Mouse (Mus musculus) liver, embryonic 11.5 days (tissue): ENCODE measurements around the gene Notum. TPM values are rescaled to one million over a fixed set of nuclear protein-coding genes. Genes with fewer than 3 reads are reported as not detected.

ENCODE experiments used
- ATAC-seq: fragments of 200-750 bp; cut with Nextera tagmentation; replicated peaks from 2 replicates; pipeline ENCODE4 v1.8.0; 2017; ENCODE audit warnings: moderate number of reproducible peaks, mild to moderate bottlenecking, moderate TSS enrichment, moderate library complexity; ENCODE audit not compliant: low FRiP score
- DNase-seq: peaks from one replicate; pipeline ENCODE4 v3.0.0-alpha.2; 2017; ENCODE audit warnings: low spot score
- H3K27ac ChIP-seq: fragments of 300-500 bp; sonication (generic); 2 replicates; pipeline ENCODE4 v1.5.1; 2014; ENCODE audit warnings: mild to moderate bottlenecking, low read depth, low read length, control low read depth
- H3K27me3 ChIP-seq: fragments of 300-500 bp; sonication (generic); replicated peaks from 2 replicates; pipeline ENCODE4 v1.6.1; 2014; ENCODE audit warnings: low read length, mixed read lengths; ENCODE audit not compliant: control insufficient read depth, insufficient read depth
- H3K36me3 ChIP-seq: fragments of 300-500 bp; sonication (generic); 2 replicates; pipeline ENCODE4 v1.6.1; 2014; ENCODE audit warnings: mild to moderate bottlenecking, low read length, moderate library complexity, mixed read lengths; ENCODE audit not compliant: control insufficient read depth, insufficient read depth
- H3K4me1 ChIP-seq: fragments of 300-500 bp; sonication (generic); replicated peaks from 2 replicates; pipeline ENCODE4 v1.6.1; 2014; ENCODE audit warnings: low read length, mixed read lengths; ENCODE audit not compliant: control insufficient read depth, insufficient read depth
- H3K4me2 ChIP-seq: fragments of 300-500 bp; sonication (generic); 2 replicates; pipeline ENCODE4 v1.6.1; 2014; ENCODE audit warnings: mild to moderate bottlenecking, control low read depth, moderate library complexity
- H3K4me3 ChIP-seq: fragments of 300-500 bp; sonication (generic); 2 replicates; pipeline ENCODE4 v1.5.1; 2014; ENCODE audit warnings: low read depth, low read length, control low read depth
- H3K9ac ChIP-seq: fragments of 300-500 bp; sonication (generic); 2 replicates; pipeline ENCODE4 v1.6.1; 2014; ENCODE audit warnings: low read depth, low read length, control low read depth
- H3K9me3 ChIP-seq: fragments of 300-500 bp; sonication (generic); 2 replicates; pipeline ENCODE4 v1.6.1; 2016; ENCODE audit warnings: low read length, inconsistent platforms, mixed read lengths; ENCODE audit not compliant: control insufficient read depth
- WGBS: fragments of 180-500 bp; shearing (Covaris S2); extraction: QIAGEN DNeasy Blood & Tissue Kit; methylation state at CpG from one replicate; pipeline ENCODE4 v1.1.7; 2014; 5-methylcytosine and 5-hydroxymethylcytosine counted together
- polyA plus RNA-seq: library from polyadenylated mRNA; unstranded; fragments of >200 nt; fragmentation: Nextera tagmentation; extraction: Ambion mirVana; gene quantifications from 2 replicates; pipeline ENCODE4 v1.2.1, GENCODE M21; 2014

The Notum gene
- polyA plus RNA-seq, 1 experiment from 2014 or later = 0.51 TPM

DNA sequence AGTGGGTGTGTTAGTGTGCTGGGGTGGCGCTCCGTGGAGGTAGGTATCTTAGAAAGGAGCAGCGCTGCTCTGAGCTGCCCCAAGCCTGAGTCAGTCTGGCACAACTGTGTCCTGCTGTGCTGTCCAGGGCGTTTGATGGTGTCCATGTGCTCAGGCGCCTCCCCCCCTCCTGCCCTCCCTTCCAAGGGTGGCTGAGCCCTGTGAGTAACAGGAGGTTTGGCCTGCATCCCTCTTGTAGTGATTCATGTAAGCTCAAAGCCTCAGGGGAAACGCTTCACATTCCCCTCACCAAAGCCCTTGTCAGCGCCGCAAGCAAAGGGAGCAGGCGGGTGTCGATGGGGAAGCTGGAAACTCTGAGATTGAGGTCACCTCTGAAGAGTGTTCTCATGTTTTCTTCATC lies 36.8 kb upstream of the Notum start:
- 0 out of 2 replicates have a peak, but pooled peaks cover 3% of the 10 kb centered on the region for H3K4me1 ChIP-seq
- H3K36me3 ChIP-seq = peaks cover 12% of the 10 kb centered on the region; the same call in 1 of the 2 replicates
- WGBS = 79% methylated on average over 10 of the region's 10 CpGs
- H3K9me3 ChIP-seq = peaks cover 4% of the 10 kb centered on the region; the same call in 1 of the 2 replicates
- H3K27ac ChIP-seq = no peak overlapping the region
- DNase-seq = no peak
- H3K9ac ChIP-seq = no peak overlapping the region
- H3K4me2 ChIP-seq = no peak overlapping the region
- no peaks in the 10 kb centered on the region for H3K27me3 ChIP-seq
- no peak for ATAC-seq
- no peak overlapping the region for H3K4me3 ChIP-seq

DNA sequence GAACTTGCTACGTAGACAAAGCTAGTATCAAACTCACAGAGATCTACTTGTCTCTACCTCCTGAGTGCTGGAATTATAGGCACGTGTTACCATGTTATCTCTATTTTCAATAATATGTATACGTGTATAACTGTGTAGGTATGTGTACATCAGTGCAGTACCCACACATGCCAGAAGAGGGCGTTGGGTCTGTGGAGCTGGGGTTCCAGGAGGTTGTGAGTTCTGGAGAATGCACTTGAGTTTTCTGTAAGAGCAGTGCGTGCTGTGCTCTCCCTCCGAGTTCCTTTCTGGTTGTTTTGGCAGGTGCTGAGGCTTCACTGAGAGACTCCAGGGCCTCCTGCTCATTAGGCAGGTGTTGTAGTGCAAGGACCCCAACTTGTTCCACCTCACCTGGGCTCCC lies 35.6 kb upstream of the Notum start:
- no peak for ATAC-seq

DNA sequence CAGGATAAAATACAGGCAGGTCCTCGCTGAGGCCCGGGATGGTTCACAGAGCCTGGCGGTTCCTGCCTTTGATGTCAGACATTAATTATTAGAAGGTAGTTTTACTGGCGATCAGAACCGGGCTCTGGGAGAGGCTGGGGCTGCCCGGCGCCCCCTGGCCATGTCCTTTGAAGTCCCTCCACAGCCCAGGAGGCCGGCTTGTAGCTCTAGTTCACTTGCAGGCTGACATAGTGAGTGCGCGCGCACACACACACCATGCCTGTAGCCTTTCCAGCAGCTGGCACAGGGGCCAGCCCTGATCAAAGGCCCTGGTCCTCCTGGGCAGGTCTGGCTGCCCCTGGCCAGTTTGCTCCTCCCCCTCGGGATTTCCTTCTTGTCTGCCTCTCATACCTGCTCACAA lies 34.7 kb upstream of the Notum start:
- Histone ChIP-seq H3K27me3 (no peaks in the 10 kb centered on the region), H3K4me2 (no peak overlapping the region), H3K36me3 (peaks cover 6% of the 10 kb centered on the region; the same call in 1 of the 2 replicates), H3K9me3 (peaks cover 4% of the 10 kb centered on the region; the same call in 1 of the 2 replicates), H3K27ac (no peak overlapping the region), H3K9ac (no peak overlapping the region), H3K4me3 (no peak overlapping the region), H3K4me1 (0 out of 2 replicates have a peak, but pooled peaks cover 3% of the 10 kb centered on the region)
- DNase-seq (no peak), ATAC-seq (no peak)
- WGBS = 64% methylated on average over 12 of the region's 12 CpGs

More for the DNA sequence above, 35.6 kb upstream of the Notum start:
- no peak overlapping the region for H3K27ac ChIP-seq
- DNase-seq = no peak
- H3K27me3 ChIP-seq = no peaks in the 10 kb centered on the region
- WGBS = 88% methylated on average over 6 of the region's 6 CpGs
- no peak overlapping the region for H3K4me2 ChIP-seq
- H3K36me3 ChIP-seq = peaks cover 10% of the 10 kb centered on the region; the same call in 1 of the 2 replicates
- no peak overlapping the region for H3K9ac ChIP-seq
- H3K4me3 ChIP-seq = no peak overlapping the region
- peaks cover 4% of the 10 kb centered on the region; the same call in 1 of the 2 replicates for H3K9me3 ChIP-seq
- H3K4me1 ChIP-seq = 0 out of 2 replicates have a peak, but pooled peaks cover 3% of the 10 kb centered on the region

DNA sequence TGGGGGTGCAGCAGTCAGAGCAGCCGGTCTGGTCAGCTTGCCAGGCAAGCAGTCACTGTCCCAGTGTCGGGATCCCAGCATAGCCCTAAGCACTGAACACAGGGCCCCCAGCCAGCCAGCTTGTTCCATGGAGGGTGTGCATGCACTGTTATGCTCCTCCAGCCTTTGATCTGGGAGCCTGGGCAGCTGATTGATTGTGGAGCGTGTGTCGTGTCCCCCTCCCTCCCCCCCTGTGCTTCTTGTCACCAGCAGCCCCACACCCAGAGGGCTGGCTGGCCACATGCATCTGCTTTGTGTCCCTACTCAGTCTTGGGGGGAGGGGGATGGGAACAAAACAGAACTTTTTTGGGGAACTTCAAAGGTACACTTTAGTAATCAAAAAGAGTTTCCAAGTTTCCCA lies 34.2 kb upstream of the Notum start:
- Histone ChIP-seq H3K9ac (no peak overlapping the region), H3K36me3 (peaks cover 6% of the 10 kb centered on the region; the same call in 1 of the 2 replicates), H3K4me2 (no peak overlapping the region), H3K4me3 (no peak overlapping the region), H3K27ac (no peak overlapping the region), H3K4me1 (0 out of 2 replicates have a peak, but pooled peaks cover 3% of the 10 kb centered on the region), H3K27me3 (no peaks in the 10 kb centered on the region), H3K9me3 (peaks cover 4% of the 10 kb centered on the region; the same call in 1 of the 2 replicates)
- 54% methylated on average over 4 of the region's 4 CpGs for WGBS
- DNase-seq (no peak), ATAC-seq (no peak)

DNA sequence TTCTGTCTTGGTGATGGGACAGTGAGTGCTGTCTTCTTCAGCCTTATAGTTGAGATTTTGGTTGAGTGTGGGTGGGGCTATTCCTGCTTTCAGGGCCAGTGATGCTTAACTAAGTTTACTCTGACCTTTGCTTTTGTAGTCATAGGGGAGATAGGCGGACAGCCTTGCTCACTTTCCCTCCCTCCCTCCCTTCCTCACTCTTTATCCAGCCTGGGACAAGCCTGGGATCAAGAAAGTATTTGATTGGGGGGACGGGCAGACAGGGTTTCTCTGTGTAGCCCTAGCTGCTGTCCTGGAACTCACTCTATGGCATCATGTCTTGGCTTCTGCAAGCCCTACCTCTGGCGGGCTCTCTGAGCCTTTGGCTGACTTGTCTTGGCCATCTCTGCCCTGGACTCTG lies 32.5 kb upstream of the Notum start:
- Histone ChIP-seq H3K27ac (no peak overlapping the region), H3K36me3 (peaks cover 10% of the 10 kb centered on the region; the same call in 1 of the 2 replicates), H3K9ac (no peak overlapping the region), H3K4me1 (0 out of 2 replicates have a peak, but pooled peaks cover 3% of the 10 kb centered on the region), H3K4me2 (no peak overlapping the region), H3K9me3 (peaks cover 4% of the 10 kb centered on the region; the same call in 1 of the 2 replicates), H3K27me3 (no peaks in the 10 kb centered on the region), H3K4me3 (no peak overlapping the region)
- 81% methylated on average over 3 of the region's 3 CpGs for whole genome bisulfite sequencing
- ATAC-seq (no peak), DNase-seq (no peak)

DNA sequence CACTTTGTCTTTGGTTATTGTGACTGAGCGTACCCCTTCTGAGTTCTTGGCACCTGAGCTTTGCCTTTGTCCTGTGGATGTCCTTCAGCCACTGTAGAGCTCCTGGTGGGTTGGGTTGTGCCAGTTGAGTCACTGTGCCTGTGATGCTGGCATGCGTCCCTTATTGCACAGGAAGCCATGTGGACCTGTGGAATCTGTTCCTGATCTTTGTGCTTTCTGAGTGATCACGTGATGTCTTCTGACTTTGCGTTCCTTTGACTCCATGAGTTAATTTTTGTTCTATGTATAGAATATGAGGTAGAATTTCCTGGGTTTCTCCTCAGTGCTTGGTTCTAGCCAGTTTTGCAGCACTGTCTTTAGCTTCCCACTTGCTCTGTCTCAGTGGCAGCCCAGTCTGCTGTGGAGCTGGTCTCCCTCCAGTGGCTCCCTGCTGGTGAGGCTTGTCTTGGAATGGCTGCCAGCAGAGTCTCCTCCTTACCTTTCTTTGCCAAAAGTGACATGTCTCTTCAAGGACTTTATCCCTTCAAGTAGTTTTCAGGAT lies 31.6 kb upstream of the Notum start:
- Histone ChIP-seq H3K9ac (no peak overlapping the region), H3K4me1 (0 out of 2 replicates have a peak, but pooled peaks cover 3% of the 10 kb centered on the region), H3K4me2 (no peak overlapping the region), H3K9me3 (peaks cover 4% of the 10 kb centered on the region; the same call in 1 of the 2 replicates), H3K4me3 (no peak overlapping the region), H3K36me3 (peaks cover 10% of the 10 kb centered on the region; the same call in 1 of the 2 replicates), H3K27ac (no peak overlapping the region), H3K27me3 (no peaks in the 10 kb centered on the region)
- ATAC-seq (no peak), DNase-seq (no peak)
- 89% methylated on average over 4 of the region's 4 CpGs for WGBS

DNA sequence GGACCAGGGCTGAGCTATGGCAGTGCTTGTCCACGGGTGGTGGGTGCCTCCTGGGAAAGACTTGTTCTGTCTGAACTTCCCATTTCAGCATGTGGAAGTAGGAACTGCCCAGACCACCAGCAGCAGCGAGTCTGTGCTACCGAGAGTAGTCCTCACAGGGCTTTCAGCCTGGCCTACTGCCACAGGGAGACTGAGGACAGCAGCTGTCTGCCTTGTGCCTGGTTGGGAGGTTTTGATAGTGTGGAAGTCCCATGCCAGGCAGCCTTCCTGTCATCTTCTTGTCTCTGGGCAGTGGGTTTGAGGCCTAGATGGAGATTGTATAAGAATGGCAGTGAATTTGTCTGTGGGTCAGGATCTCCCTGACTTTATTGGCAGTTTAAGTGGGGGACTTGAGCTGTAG lies 28.4 kb upstream of the Notum start:
- Histone ChIP-seq H3K4me1 (no peaks in the 10 kb centered on the region), H3K27ac (no peak overlapping the region), H3K9ac (no peak overlapping the region), H3K27me3 (no peaks in the 10 kb centered on the region), H3K9me3 (no peaks in the 10 kb centered on the region), H3K4me3 (no peak overlapping the region), H3K36me3 (peaks cover 11% of the 10 kb centered on the region; the same call in 1 of the 2 replicates), H3K4me2 (no peak overlapping the region)
- no peak for ATAC-seq
- no peak for DNase-seq
- 66% methylated on average over 3 of the region's 3 CpGs for WGBS

DNA sequence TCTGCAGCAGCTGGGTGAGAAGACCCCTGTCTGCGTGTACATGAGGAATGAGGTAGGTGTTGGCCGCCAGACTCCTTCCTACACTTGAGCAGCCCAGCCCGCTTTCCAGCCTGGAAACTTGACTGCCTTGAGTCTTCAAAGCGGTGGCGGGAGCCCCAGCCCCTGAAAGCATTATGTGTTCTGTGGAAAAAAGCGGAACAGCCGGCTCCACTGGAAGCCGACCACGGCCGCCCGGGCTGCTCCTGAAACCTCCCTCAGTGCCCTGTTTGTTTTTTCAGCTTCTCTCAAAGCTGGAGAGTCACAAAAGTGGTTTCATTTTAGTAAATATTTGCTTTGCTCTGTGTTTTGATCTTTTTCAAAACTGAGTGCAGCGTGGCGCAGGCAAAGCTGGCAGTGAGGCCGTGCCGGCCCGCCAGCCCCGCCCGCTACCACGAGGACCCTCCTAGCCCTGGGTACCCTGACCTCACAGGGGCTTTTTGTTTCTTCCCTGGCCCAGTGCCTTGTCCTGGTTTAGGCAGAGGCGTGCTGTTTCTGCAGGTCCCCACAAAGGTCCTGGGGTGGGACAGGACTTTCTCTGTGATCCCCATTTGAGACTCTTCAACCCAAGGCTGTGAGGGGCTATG lies 25.8 kb upstream of the Notum start:
- ATAC-seq (no peak), DNase-seq (no peak)
- Histone ChIP-seq H3K4me2 (no peak overlapping the region), H3K4me1 (no peaks in the 10 kb centered on the region), H3K4me3 (no peak overlapping the region), H3K27me3 (no peaks in the 10 kb centered on the region), H3K27ac (no peak overlapping the region), H3K9me3 (no peaks in the 10 kb centered on the region), H3K9ac (no peak overlapping the region), H3K36me3 (peaks cover 11% of the 10 kb centered on the region; the same call in 1 of the 2 replicates)
- 88% methylated on average over 20 of the region's 20 CpGs for WGBS
